ENCODE assay signal across 8 mouse cellular contexts in the genomic region with DNA sequence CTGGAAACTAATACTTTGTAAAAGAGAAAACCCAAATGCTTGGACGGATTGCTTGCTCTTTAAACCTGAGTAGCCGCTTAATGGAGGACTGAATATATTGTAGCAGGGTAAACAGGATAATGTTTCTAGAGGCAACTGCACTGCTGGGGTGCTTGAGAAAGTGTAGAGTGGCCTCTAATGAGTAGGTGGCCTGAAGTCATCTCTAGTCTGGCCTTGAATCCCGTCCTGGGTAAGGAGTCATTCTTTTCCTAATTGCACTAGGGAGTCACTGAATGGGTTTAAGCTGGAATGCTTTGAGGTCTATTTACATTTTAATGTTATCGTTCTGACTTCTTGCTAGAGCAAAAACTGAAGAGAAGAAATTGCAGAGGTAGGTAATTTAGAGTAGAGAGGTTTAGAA. TPM values are rescaled to one million over a fixed set of nuclear protein-coding genes. Genes with fewer than 3 reads are reported as not detected.
DNase-seq lines count a peak whose midpoint lies in the region; ATAC-seq and TF ChIP-seq lines count a peak whose summit lies in the region.

No protein-coding gene starts in this region.

- H3K27me3 ChIP-seq in neural tube, embryonic 11.5 days (ENCODE audit: control insufficient read depth, insufficient read depth, low read length) = no peaks in the 10 kb centered on the region
- no peaks in the 10 kb centered on the region for H3K27me3 ChIP-seq in limb, embryonic 14.5 days (ENCODE audit: control insufficient read depth, insufficient read depth, low read length)
- no peaks in the 10 kb centered on the region for H3K27me3 ChIP-seq in stomach, embryonic 16.5 days (ENCODE audit: control insufficient read depth, insufficient read depth, low read length)

- peak overlapping the region; percentile 62 for H3K4me3 ChIP-seq in neural tube, embryonic 11.5 days (ENCODE audit: low read depth, low read length)
- peak overlapping the region; percentile 85 for H3K4me3 ChIP-seq in limb, embryonic 14.5 days (replicated peaks; ENCODE audit: low read length)
- peak overlapping the region; percentile 86 for H3K4me3 ChIP-seq in stomach, embryonic 16.5 days (replicated peaks; ENCODE audit: low read length)

- H3K9ac ChIP-seq in neural tube, embryonic 11.5 days (ENCODE audit: low read length) = peak overlapping the region; percentile 62
- H3K9ac ChIP-seq in limb, embryonic 14.5 days (ENCODE audit: low read depth, low read length, severe bottlenecking) = peak overlapping the region; percentile 84
- H3K9ac ChIP-seq in stomach, embryonic 16.5 days (ENCODE audit: low read length) = peak overlapping the region; percentile 78

- peak overlapping the region; percentile 87 for H3K4me2 ChIP-seq in neural tube, embryonic 11.5 days (ENCODE audit: low read depth)
- H3K4me2 ChIP-seq in limb, embryonic 14.5 days (replicated peaks; ENCODE audit: low read depth, low read length, severe bottlenecking) = peak overlapping the region; percentile 82
- H3K4me2 ChIP-seq in stomach, embryonic 16.5 days (ENCODE audit: low read depth, low read length) = peak overlapping the region; percentile 91

- H3K36me3 ChIP-seq in neural tube, embryonic 11.5 days (ENCODE audit: control insufficient read depth, insufficient read depth, low read length) = peaks cover 2% of the 10 kb centered on the region; the same call in 1 of the 2 replicates
- H3K36me3 ChIP-seq in limb, embryonic 14.5 days (ENCODE audit: control insufficient read depth, insufficient read depth, low read length) = peaks cover 20% of the 10 kb centered on the region
- peaks cover 9% of the 10 kb centered on the region for H3K36me3 ChIP-seq in stomach, embryonic 16.5 days (ENCODE audit: control insufficient read depth, insufficient read depth, low read length)

- H3K27ac ChIP-seq in neural tube, embryonic 11.5 days (ENCODE audit: low read depth, low read length) = no peak overlapping the region
- no peak overlapping the region for H3K27ac ChIP-seq in limb, embryonic 14.5 days (replicated peaks; ENCODE audit: low read depth, low read length)
- H3K27ac ChIP-seq in stomach, embryonic 16.5 days (ENCODE audit: low read length) = peak overlapping the region; percentile 66; the same call in 1 of the 2 replicates

- H3K9me3 ChIP-seq in neural tube, embryonic 11.5 days (ENCODE audit: control insufficient read depth, low read length) = no peaks in the 10 kb centered on the region
- H3K9me3 ChIP-seq in limb, embryonic 14.5 days (ENCODE audit: control insufficient read depth, low read length) = no peaks in the 10 kb centered on the region
- no peaks in the 10 kb centered on the region for H3K9me3 ChIP-seq in stomach, embryonic 16.5 days (replicated peaks; ENCODE audit: control insufficient read depth, low read length)

- DNase-seq in adrenal gland, adult 2 months = peak; percentile 74
- DNase-seq in adrenal gland, postnatal 4 days (ENCODE audit: low spot score in 2 of 2) = no peak
- no peak for DNase-seq in neural tube, embryonic 11.5 days (ENCODE audit: low spot score)
- no peak for DNase-seq in neural tube, embryonic 10.5 days (ENCODE audit: extremely low spot score, low spot score)
- no peak for DNase-seq in limb, embryonic 14.5 days (ENCODE audit: low spot score)
- no peak for DNase-seq in left cerebral cortex, adult 8-10 months (ENCODE audit: low spot score in 2 of 2)
- no peak for DNase-seq in cerebellum, adult 8-10 months

- no peak for ATAC-seq in neural tube, embryonic 11.5 days (ENCODE audit: insufficient read depth, low FRiP score, low TSS enrichment)
- no peak for ATAC-seq in limb, embryonic 14.5 days (ENCODE audit: low FRiP score, low read depth)
- ATAC-seq in stomach, embryonic 16.5 days (ENCODE audit: insufficient read depth, low FRiP score) = no peak

- WGBS in neural tube, embryonic 11.5 days = 10% methylated on average over 4 of the region's 4 CpGs
- WGBS in limb, embryonic 14.5 days = 9% methylated on average over 4 of the region's 4 CpGs
- 4% methylated on average over 4 of the region's 4 CpGs for WGBS in stomach, embryonic 16.5 days

- TF ChIP-seq POLR2A in limb, embryonic 14.5 days (IDR thresholded peaks at IDR 0.05; ENCODE audit: borderline replicate concordance, extremely low read depth, insufficient read depth, insufficient read length) = no peak

- peaks cover 9% of the 10 kb centered on the region for H3K4me1 ChIP-seq in neural tube, embryonic 11.5 days (ENCODE audit: control insufficient read depth, insufficient read depth, low read length)
- H3K4me1 ChIP-seq in limb, embryonic 14.5 days (ENCODE audit: control insufficient read depth, insufficient read depth, low read length) = peaks cover 10% of the 10 kb centered on the region
- H3K4me1 ChIP-seq in stomach, embryonic 16.5 days (ENCODE audit: control insufficient read depth, insufficient read depth, low read length) = peaks cover 17% of the 10 kb centered on the region

RNA-seq across cellular contexts. Expression of a gene that starts 0.7 kb away (rescaled TPM):
- 10 to 100 TPM; 45.6 to 60.6 TPM for total RNA-seq in adrenal gland, adult 2 months (2021)
- polyA plus RNA-seq in adrenal gland, adult 2 months (2012; rRNA removed) = 52.9 and 67.8 TPM in 2 replicates
- 10 to 100 TPM; 45.4 to 45.7 TPM for total RNA-seq in adrenal gland, postnatal 4 days (2021)
- 75.5 and 82.3 TPM in 2 replicates for polyA plus RNA-seq in neural tube, embryonic 11.5 days (2014; fragmentation: Nextera tagmentation; extraction: Ambion mirVana)
- polyA plus RNA-seq in limb, embryonic 14.5 days (2012; rRNA removed) = 42.1 TPM in 2 replicates
- polyA plus RNA-seq in limb, embryonic 14.5 days (2014; fragmentation: Nextera tagmentation; extraction: Ambion mirVana) = 56.4 and 61.3 TPM in 2 replicates
- 61.4 and 68.2 TPM in 2 replicates for polyA plus RNA-seq in stomach, embryonic 16.5 days (2015; fragmentation: Nextera tagmentation; extraction: Ambion mirVana)
- 10 to 100 TPM; 22.7 to 38.8 (median 27.7) TPM for total RNA-seq in left cerebral cortex, adult 8-10 months (2022)

RNA-seq across cellular contexts. Expression of a gene that starts 1.0 kb away (rescaled TPM):
- 1,000 to 10,000 TPM in 1 of 2 experiments, 100 to 1,000 TPM in 1; 942 to 1,033 TPM for total RNA-seq in adrenal gland, adult 2 months (2021)
- polyA plus RNA-seq in adrenal gland, adult 2 months (2012; rRNA removed) = 916 and 1,226 TPM in 2 replicates
- 100 to 1,000 TPM; 558 to 634 TPM for total RNA-seq in adrenal gland, postnatal 4 days (2021)
- 505 and 528 TPM in 2 replicates for polyA plus RNA-seq in neural tube, embryonic 11.5 days (2014; fragmentation: Nextera tagmentation; extraction: Ambion mirVana)
- 607 and 868 TPM in 2 replicates for polyA plus RNA-seq in limb, embryonic 14.5 days (2012; rRNA removed)
- polyA plus RNA-seq in limb, embryonic 14.5 days (2014; fragmentation: Nextera tagmentation; extraction: Ambion mirVana) = 681 and 756 TPM in 2 replicates
- polyA plus RNA-seq in stomach, embryonic 16.5 days (2015; fragmentation: Nextera tagmentation; extraction: Ambion mirVana) = 963 and 971 TPM in 2 replicates
- 100 to 1,000 TPM; 312 to 352 (median 336) TPM for total RNA-seq in left cerebral cortex, adult 8-10 months (2022)

RNA-seq across cellular contexts. Expression of a gene that starts 41.4 kb away (rescaled TPM):
- total RNA-seq in adrenal gland, adult 2 months (2021) = under 1 TPM in 1 of 2 experiments, not detected in 1; 0.24 TPM
- 0.08 and 0.28 TPM in 2 replicates for polyA plus RNA-seq in adrenal gland, adult 2 months (2012; rRNA removed)
- under 1 TPM; 0.20 to 0.50 TPM for total RNA-seq in adrenal gland, postnatal 4 days (2021)
- polyA plus RNA-seq in neural tube, embryonic 11.5 days (2014; fragmentation: Nextera tagmentation; extraction: Ambion mirVana) = 2.6 and 3.4 TPM in 2 replicates
- polyA plus RNA-seq in limb, embryonic 14.5 days (2012; rRNA removed) = 0.10 and 0.14 TPM in 2 replicates
- polyA plus RNA-seq in limb, embryonic 14.5 days (2014; fragmentation: Nextera tagmentation; extraction: Ambion mirVana) = 0.12 and 0.17 TPM in 2 replicates
- polyA plus RNA-seq in stomach, embryonic 16.5 days (2015; fragmentation: Nextera tagmentation; extraction: Ambion mirVana) = 0.15 and 0.27 TPM in 2 replicates
- total RNA-seq in left cerebral cortex, adult 8-10 months (2022) = 10 to 100 TPM; 23.9 to 30.2 (median 24.9) TPM
